Mouse (Mus musculus) spleen, adult 12 weeks (tissue): Measurements from ENCODE around the gene Dlgap1.

Experiments
- DNase-seq: peaks from one replicate; pipeline ENCODE4 v3.0.0; 2022; ENCODE audit warnings: low spot score

Gene Dlgap1

GRCm38 (mm10) chr17:69969021-69969815, at the start of gene Dlgap1:
Dlgap1 (plus strand) TSS chr17:69969073.
- no peak for DNase-seq

- no peak for DNase-seq
Measured at GRCm38 (mm10) chr17:69954936-69955335, 13.9 kb upstream of the Dlgap1 start.

GRCm38 (mm10) chr17:69969816-69970750, 1.2 kb downstream of the Dlgap1 start:
- no peak for DNase-seq

- DNase-seq: no peak
Measured at GRCm38 (mm10) chr17:69973081-69973480, 4.2 kb downstream of the Dlgap1 start.

GRCm38 (mm10) chr17:69973991-69974390, 5.1 kb downstream of the Dlgap1 start:
- no peak for DNase-seq

GRCm38 (mm10) chr17:69982236-69982923, 13.5 kb downstream of the Dlgap1 start:
- no peak for DNase-seq

- no peak for DNase-seq
Measured at GRCm38 (mm10) chr17:69996406-69996805, 27.5 kb downstream of the Dlgap1 start.

GRCm38 (mm10) chr17:70002026-70002425, 33.2 kb downstream of the Dlgap1 start:
- no peak for DNase-seq

GRCm38 (mm10) chr17:70004628-70005027, 35.8 kb downstream of the Dlgap1 start:
- no peak for DNase-seq

GRCm38 (mm10) chr17:70007607-70008006, 38.7 kb downstream of the Dlgap1 start:
- no peak for DNase-seq

GRCm38 (mm10) chr17:70016511-70016910, 47.6 kb downstream of the Dlgap1 start:
- no peak for DNase-seq

GRCm38 (mm10) chr17:70020376-70020775, 51.5 kb downstream of the Dlgap1 start:
- no peak for DNase-seq

- no peak for DNase-seq
Measured at GRCm38 (mm10) chr17:70022618-70023017, 53.7 kb downstream of the Dlgap1 start.

- no peak for DNase-seq
Measured at GRCm38 (mm10) chr17:70034862-70035261, 66.0 kb downstream of the Dlgap1 start.

- no peak for DNase-seq
Measured at GRCm38 (mm10) chr17:70040751-70041430, 72.0 kb downstream of the Dlgap1 start.

- no peak for DNase-seq
Measured at GRCm38 (mm10) chr17:70068281-70068680, 99.4 kb downstream of the Dlgap1 start.

- DNase-seq: no peak
Measured at GRCm38 (mm10) chr17:70072066-70072465, 103.2 kb downstream of the Dlgap1 start.

- DNase-seq: no peak
Measured at GRCm38 (mm10) chr17:70088220-70088619, 119.3 kb downstream of the Dlgap1 start.

- no peak for DNase-seq
Measured at GRCm38 (mm10) chr17:70090737-70091136, 121.9 kb downstream of the Dlgap1 start.

GRCm38 (mm10) chr17:70129151-70129550, 160.3 kb downstream of the Dlgap1 start:
- no peak for DNase-seq

- no peak for DNase-seq
Measured at GRCm38 (mm10) chr17:70169831-70170230, 201.0 kb downstream of the Dlgap1 start.
